Comparison of ENCODE assay signal across 25 mouse cellular contexts in the genomic region with DNA sequence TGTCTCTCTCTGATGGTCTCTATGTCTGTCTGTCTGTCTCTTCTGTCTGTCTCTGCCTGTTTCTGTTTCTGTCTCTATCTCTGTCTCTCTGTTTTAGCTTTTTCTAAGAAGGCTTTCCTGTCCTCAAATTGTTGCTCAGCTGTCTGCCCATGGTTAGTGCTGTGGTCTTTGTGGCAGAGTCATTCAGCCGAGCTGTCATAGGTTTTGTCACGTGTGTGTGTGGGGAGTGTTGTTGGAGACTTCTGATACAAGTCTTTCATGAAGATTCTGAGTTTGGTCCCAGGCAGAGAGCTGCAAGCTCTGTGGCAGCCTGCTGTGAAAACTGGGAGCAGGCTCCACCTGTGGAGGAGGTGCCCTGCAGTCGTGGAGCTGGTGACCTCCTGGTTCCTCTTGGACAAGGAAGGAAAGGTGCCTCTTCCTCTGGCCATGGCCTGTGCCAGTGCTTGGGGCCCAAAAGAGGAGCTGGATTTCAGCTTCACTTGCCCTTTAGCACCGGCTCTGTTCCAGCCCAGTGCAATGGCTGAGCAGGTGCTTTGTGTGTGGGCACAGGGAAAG. TPM values are rescaled to one million over a fixed set of nuclear protein-coding genes. Genes with fewer than 3 reads are reported as not detected.
DNase-seq lines count a peak whose midpoint lies in the region; ATAC-seq and TF ChIP-seq lines count a peak whose summit lies in the region.
"Had no signal": no experiment of that assay in that cellular context is flagged by ENCODE, and none has a peak within 500 bp of the region (broad histone marks: within the 10 kb centered on the region; RNA-seq: fewer than 3 reads in every experiment).

No protein-coding gene starts in this region.

- no peak overlapping the region for H3K4me3 ChIP-seq in liver, adult 2 months (ENCODE audit: insufficient read depth, low read depth, low read length)
- H3K4me3 ChIP-seq in liver, embryonic 12.5 days, result no peak overlapping the region
- no peak overlapping the region for H3K4me3 ChIP-seq in forebrain, embryonic 13.5 days
- H3K4me3 ChIP-seq: forebrain, embryonic 15.5 days; heart, adult 2 months; heart, embryonic 15.5 days; limb, embryonic 10.5 days; midbrain, embryonic 10.5 days; neural tube, embryonic 15.5 days had no signal

- H3K4me2 ChIP-seq in liver, embryonic 12.5 days, result no peak overlapping the region
- H3K4me2 ChIP-seq in forebrain, embryonic 13.5 days, result no peak overlapping the region
- H3K4me2 ChIP-seq: forebrain, embryonic 15.5 days; heart, embryonic 15.5 days; hindbrain, embryonic 14.5 days; neural tube, embryonic 15.5 days had no signal

- no peaks in the 10 kb centered on the region for H3K27me3 ChIP-seq in liver, adult 2 months (ENCODE audit: control insufficient read depth, insufficient read depth, low read length)
- no peaks in the 10 kb centered on the region for H3K27me3 ChIP-seq in liver, embryonic 12.5 days (replicated peaks)
- no peaks in the 10 kb centered on the region for H3K27me3 ChIP-seq in forebrain, embryonic 13.5 days
- H3K27me3 ChIP-seq: forebrain, embryonic 15.5 days; heart, embryonic 15.5 days; neural tube, embryonic 15.5 days had no signal

- H3K79me2 ChIP-seq in liver, adult 2 months (ENCODE audit: control insufficient read depth, insufficient read depth, low read length), result no peaks in the 10 kb centered on the region

- no peaks in the 10 kb centered on the region for H3K9me3 ChIP-seq in liver, embryonic 12.5 days (replicated peaks)
- H3K9me3 ChIP-seq in forebrain, embryonic 13.5 days (replicated peaks), result no peaks in the 10 kb centered on the region
- H3K9me3 ChIP-seq: forebrain, embryonic 15.5 days; heart, embryonic 15.5 days; limb, embryonic 10.5 days; midbrain, embryonic 10.5 days; neural tube, embryonic 15.5 days had no signal

- no peak for ATAC-seq in liver, embryonic 12.5 days
- peak; percentile 58 for ATAC-seq in common myeloid progenitor, adult 5-6 weeks (replicated peaks; ENCODE audit: low read depth, poor library complexity, severe bottlenecking)
- no peak for ATAC-seq in forebrain, embryonic 13.5 days
- ATAC-seq: forebrain, embryonic 15.5 days; inflammation-experienced regulatory T-cells, adult 6 months; midbrain, embryonic 16.5 days had no signal

- H3K9ac ChIP-seq in liver, adult 2 months (ENCODE audit: low read depth, low read length), result no peak overlapping the region
- no peak overlapping the region for H3K9ac ChIP-seq in liver, embryonic 12.5 days
- no peak overlapping the region for H3K9ac ChIP-seq in forebrain, embryonic 13.5 days
- H3K9ac ChIP-seq: forebrain, embryonic 15.5 days; heart, embryonic 15.5 days; hindbrain, embryonic 14.5 days; neural tube, embryonic 15.5 days had no signal

- H3K27ac ChIP-seq in liver, adult 2 months (replicated peaks; ENCODE audit: insufficient read depth, low read depth, low read length), result no peak overlapping the region
- no peak overlapping the region for H3K27ac ChIP-seq in liver, embryonic 12.5 days
- H3K27ac ChIP-seq in forebrain, embryonic 13.5 days, result no peak overlapping the region
- H3K27ac ChIP-seq: forebrain, embryonic 15.5 days; heart, adult 2 months; heart, embryonic 15.5 days; hindbrain, embryonic 14.5 days; kidney, postnatal 0 days; limb, embryonic 10.5 days; midbrain, embryonic 10.5 days; neural tube, embryonic 15.5 days had no signal

- 63% methylated on average over 4 of the region's 4 CpGs for WGBS in liver, adult 2 months
- 18% methylated on average over 4 of the region's 4 CpGs for WGBS in liver, embryonic 12.5 days (ENCODE audit: insufficient replicate concordance)
- 70% methylated on average over 4 of the region's 4 CpGs for WGBS in forebrain, embryonic 13.5 days

- no peak for TF ChIP-seq POLR2A in liver, adult 2 months (IDR thresholded peaks at IDR 0.05; ENCODE audit: extremely low read depth, insufficient read depth, low read length)

- peak; percentile 66 for DNase-seq in liver, adult 2 months (ENCODE audit: extremely low read depth, low read depth, low spot score)
- DNase-seq in B cell, adult 2 months, result peak; percentile 53 to 58
- DNase-seq in naive thymus-derived CD4-positive, alpha-beta T cell, adult 2 months (ENCODE audit: low read depth), result peak; percentile 34
- no peak for DNase-seq in cerebellum, postnatal 14 days
- DNase-seq: adrenal gland, postnatal 25 days; cerebellum, postnatal 10 days; gastrocnemius, postnatal 10 days; heart, adult 2 months; heart, postnatal 36 days; kidney, adult 18-20 months; liver; lung, adult 2 months; thymus, postnatal 25 days had no signal

- no peak for TF ChIP-seq CTCF in liver, adult 2 months (IDR thresholded peaks at IDR 0.05; ENCODE audit: low read depth, low read length)

- no peaks in the 10 kb centered on the region for H3K36me3 ChIP-seq in liver, adult 2 months (ENCODE audit: control insufficient read depth, insufficient read depth, low read length)
- no peaks in the 10 kb centered on the region for H3K36me3 ChIP-seq in liver, embryonic 12.5 days
- H3K36me3 ChIP-seq in forebrain, embryonic 13.5 days (ENCODE audit: poor library complexity, severe bottlenecking), result no peaks in the 10 kb centered on the region
- H3K36me3 ChIP-seq: forebrain, embryonic 15.5 days; heart, embryonic 15.5 days; limb, embryonic 10.5 days; midbrain, embryonic 10.5 days; neural tube, embryonic 15.5 days had no signal

- peaks cover 4% of the 10 kb centered on the region; the same call in 1 of the 2 replicates for H3K4me1 ChIP-seq in liver, adult 2 months (ENCODE audit: control insufficient read depth, insufficient read depth, low read length)
- no peaks in the 10 kb centered on the region for H3K4me1 ChIP-seq in liver, embryonic 12.5 days
- H3K4me1 ChIP-seq in forebrain, embryonic 13.5 days, result peaks cover 5% of the 10 kb centered on the region; the same call in 1 of the 2 replicates
- H3K4me1 ChIP-seq: heart, embryonic 15.5 days; limb, embryonic 10.5 days; midbrain, embryonic 10.5 days; neural tube, embryonic 15.5 days had no signal

RNA-seq across cellular contexts. Expression of gene Phlpp1, which starts 13.5 kb away (rescaled TPM):
- 8.3 and 13.1 TPM in 2 replicates for total RNA-seq in liver, adult 2 months (2014; rRNA removed)
- 7.8 and 8.7 TPM in 2 replicates for polyA plus RNA-seq in liver, adult 2 months (2012; rRNA removed)
- polyA plus RNA-seq in liver, embryonic 12.5 days (2016; fragmentation: Nextera tagmentation; extraction: Ambion mirVana), result 1.5 and 2.0 TPM in 2 replicates
- 3.1 and 5.3 TPM in 2 replicates for total RNA-seq in common myeloid progenitor, adult 5-6 weeks (2017)
- polyA plus RNA-seq in forebrain, embryonic 13.5 days (2015; fragmentation: Nextera tagmentation; extraction: Ambion mirVana), result 8.0 and 8.8 TPM in 2 replicates

Comparison
In these comparisons a context has a peak if more than half of its experiments do, and no peak if none do; other contexts are left out.
1. DNase-seq: peak in liver, adult 2 months (single experiment), B cell, adult 2 months (2 of 2) and naive thymus-derived CD4-positive, alpha-beta T cell, adult 2 months (single experiment); none in cerebellum, postnatal 14 days (0 of 2).